Mouse (Mus musculus) layer of hippocampus, postnatal 25 days (tissue): ENCODE data around the gene Fis1. TPM values are rescaled to one million over a fixed set of nuclear protein-coding genes. Genes with fewer than 3 reads are reported as not detected.
"Not testable (repeated sequence)": the region's sequence is repeated elsewhere in the genome, so short reads cannot be mapped to it uniquely, and the experiment has no call there.

Source experiments
- DNase-seq, 2 experiments: peaks; one replicate each; pipeline ENCODE4 v3.0.0; 2022; ENCODE audit warnings: mixed read lengths in 2 of 2, low spot score in 1 of 2; ENCODE audit errors: extremely low spot score in 1 of 2
- total RNA-seq, 2 experiments: library from RNA; stranded (reverse); gene quantifications; 2 replicates each; pipeline ENCODE4 v1.2.3; 2021

Gene Fis1
- total RNA-seq, 2 experiments from 2014 or later: 226 to 262 TPM

GRCm38 (mm10) chr5:136940029-136940428 is 13.0 kb upstream of the Fis1 start:
- DNase-seq: not testable (repeated sequence)

DNA sequence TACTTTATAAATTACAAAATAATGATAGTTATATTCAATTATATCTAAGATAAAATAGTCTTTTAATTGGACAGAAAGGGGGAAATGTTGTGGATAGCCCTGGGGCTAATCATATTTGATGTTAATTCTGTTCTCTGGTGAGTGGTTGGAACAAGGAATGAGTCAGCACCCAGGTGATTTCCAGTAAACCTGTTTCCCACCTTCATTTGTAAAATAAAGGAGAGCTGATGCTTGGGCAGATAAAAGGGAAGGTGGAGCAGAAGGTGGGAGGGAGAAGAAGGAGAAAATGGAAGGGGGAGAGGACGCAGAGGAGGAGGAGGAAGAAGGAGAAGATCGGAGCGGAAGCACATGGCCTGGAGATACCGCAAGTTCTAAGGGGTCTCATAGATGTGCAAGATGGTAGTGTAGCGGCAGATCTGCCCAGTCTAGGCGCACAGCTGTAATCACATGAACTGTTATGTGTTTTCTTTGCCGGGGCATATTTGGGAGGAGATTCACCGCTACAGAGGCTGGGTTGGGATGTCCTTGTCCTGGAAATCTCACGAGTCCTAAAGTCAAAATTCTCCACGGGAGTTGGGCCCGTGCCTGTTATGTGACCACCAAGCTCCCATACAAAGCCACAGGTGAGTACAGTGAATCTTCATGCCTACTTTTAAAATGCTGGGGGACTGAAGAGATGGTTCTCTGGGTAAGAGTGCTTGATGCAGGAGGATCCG is 12.1 kb upstream of the Fis1 start:
- DNase-seq: no peak

- no peak for DNase-seq
These were observed 10.3 kb upstream of the Fis1 start for GRCm38 (mm10) chr5:136942781-136943180.

DNA sequence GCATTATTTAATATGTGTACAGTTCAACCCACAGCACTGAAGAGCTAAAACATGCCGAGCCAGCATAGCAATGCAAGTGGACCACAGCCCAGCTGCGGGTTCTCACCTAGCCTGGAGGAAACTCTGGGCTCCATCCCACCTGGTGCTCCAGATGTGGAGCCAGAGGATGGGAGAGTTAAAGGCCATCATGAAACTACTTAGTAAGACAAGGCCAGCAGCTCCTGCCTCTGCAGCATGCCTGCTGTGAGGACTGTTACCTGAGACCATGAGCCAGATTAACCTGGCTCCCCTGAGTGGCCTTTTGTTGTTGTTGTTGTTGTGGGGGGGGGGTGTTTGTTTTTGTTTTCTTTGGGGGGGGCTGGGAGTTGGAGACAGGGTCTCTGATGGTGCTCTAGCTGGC is 9.7 kb upstream of the Fis1 start:
- DNase-seq: no peak

- no peak for DNase-seq
These were observed 8.0 kb upstream of the Fis1 start for GRCm38 (mm10) chr5:136945084-136945483.

- no peak for DNase-seq
These were observed 5.2 kb upstream of the Fis1 start for GRCm38 (mm10) chr5:136947874-136948273.

DNA sequence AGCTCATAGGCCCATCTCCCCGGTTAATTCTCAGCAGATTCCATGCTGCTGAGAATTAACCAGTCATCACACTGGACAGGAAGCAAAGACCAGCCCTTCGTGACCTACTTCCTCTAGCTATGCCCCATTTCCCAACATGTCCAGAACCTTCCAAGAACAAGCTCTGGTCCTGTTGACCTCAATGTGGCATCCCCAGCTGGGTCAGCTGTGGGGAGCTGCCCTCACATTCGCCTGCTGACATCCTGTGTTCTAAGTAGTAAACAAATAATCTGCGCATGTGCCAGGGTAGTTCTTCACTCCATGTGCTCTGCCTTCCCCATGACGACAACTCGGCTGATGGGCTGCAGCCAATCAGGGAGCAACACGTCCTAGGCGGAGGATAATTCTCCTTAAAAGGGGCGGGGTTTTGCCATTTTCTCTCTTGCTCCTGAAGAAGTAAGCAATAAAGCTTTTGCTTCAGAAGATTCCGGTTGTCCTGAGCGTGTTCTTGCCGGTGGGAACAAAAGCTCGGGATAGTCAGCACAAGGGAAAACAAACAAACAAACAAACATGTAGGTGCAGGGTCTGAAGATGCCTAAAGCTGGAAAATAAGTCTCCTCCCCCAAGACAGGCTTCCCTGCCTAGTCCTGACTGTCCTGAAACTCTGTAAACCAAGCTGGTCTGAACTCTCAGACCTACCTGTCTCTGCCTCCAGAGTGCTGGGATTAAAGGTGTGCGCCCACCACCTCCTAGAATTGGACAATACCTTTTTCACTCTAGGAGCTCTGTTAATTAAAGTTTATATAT is 3.3 kb upstream of the Fis1 start:
- DNase-seq: not testable (repeated sequence)

- DNase-seq: no peak
These were observed 2.6 kb upstream of the Fis1 start for GRCm38 (mm10) chr5:136950521-136950920.

DNA sequence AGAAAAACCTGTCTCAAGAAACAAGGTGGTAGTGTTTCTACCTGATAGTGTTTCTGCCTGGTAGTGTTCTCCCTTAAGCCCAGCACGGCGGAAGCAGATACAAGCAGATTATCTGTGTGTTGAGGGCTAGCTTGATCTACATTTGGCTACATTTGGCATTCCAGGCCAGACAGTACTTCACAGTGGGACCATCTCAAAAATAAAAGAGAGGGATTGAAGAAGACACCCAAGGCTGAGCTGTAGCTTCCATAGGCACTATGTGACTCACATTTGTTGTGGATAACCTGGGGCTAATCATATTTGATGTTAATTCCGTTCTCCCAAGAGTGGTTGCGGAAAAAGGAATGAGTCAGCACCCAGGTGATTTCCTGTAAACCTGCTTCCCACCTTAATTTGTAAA is 922 bp upstream of the Fis1 start:
- DNase-seq: no peak

DNA sequence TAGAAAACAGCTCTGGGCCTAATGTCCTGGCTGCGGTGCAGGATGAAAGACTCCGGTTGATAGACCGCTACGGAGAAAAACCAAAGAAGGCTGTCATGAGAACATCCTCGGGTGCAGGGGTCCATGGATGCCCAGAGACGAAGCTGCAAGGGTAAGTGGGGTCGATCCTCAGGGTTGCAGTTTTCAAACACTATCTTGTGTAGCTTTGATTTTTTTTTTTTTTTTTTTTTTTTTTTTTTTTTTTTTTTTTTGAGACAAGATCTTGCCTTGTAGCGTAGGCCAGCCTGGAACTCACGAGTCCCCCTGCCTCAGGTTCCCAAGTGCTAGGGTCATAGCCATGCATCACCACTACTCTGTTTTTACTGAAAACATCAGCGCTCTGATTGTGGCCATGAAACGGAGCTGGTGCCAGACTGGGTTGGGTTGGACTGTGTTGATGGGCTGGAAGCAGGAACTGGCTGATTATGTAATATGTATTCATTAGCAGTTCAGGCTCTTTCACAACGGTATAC is 421 bp downstream of the Fis1 start:
- DNase-seq: peak in 1 of 2 experiments; percentile 39

- no peak for DNase-seq
These were observed 2.5 kb downstream of the Fis1 start for GRCm38 (mm10) chr5:136955622-136956021.

- DNase-seq: no peak
These were observed 4.2 kb downstream of the Fis1 start for GRCm38 (mm10) chr5:136957250-136957649.

DNA sequence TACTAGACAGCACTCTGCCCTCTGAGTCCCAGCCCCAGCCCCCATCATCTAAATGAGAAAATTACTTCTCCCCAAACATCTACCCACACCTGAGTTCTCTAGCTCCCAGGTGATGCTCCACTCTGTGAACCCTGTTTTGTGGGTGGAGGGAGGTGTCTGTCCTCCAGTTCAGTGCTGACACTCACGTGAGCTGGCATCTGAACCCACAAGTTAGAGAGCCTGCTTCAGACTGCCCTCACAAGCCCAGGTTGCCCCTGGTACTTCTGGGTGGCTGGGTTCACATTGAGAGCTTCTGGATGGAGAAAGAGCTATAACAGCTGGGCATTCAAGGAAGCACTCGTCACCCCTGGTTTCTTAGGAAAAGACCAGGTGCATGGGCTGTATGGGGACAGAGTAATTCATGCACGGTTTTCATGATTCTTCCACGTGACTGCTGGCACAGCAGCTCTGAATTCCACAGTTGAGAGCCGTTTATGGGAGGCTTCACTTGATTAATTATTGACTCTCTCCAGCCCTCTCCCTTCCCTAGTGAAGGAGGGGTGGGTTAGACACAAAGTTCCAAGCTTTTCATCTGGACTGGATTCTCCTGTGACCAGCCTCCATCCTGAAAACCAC is 6.0 kb downstream of the Fis1 start:
- DNase-seq: no peak

DNA sequence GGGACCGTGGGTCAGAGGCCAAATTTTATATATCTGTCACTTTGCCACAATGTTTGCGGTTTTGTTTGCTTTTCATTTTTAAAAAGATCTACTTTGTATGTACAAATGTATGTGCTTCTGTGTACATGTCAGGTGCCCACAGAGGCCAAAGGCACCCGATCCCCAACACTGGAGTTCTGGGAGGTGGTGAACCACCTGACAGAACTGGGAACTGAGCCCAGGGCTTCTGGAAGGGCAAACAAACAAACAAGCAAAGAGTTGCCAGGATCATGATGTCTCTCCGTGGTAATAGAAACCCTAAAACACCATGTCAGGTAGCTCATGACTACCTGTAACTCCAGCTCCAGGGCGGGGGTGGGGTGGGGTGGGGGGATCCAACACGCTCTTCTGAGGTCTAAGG is 7.0 kb downstream of the Fis1 start:
- no peak for DNase-seq

DNA sequence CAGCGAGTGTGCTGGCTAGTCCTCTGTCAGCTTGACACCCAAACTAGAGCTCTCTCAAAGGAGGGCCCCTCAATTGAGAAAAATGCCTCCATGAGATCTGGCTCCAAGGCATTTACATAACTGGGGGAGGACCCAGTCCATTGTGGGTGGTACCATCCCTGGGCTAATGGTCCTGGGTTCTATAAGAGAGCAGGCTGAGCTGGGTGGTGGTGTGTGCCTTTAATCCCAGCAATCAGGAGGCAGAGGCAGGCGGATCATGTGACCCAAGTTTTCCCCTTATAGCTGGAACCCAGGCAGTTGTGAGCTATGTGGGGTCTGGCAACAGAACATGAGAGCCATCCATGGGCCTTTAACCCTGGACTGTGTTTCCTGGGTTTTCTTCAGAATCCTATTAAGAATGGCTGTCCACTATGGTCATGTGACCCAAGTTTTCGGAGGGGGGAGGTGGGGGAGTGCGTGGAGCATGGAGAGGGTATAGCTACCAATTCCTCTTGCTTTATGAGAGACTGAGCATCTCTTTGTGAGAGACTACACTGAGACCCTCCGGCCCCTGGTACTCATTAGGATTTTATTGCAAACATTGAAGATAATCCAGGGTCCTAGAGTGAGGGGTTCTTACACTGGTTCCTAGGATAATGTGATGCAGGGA is 8.4 kb downstream of the Fis1 start:
- DNase-seq: no peak

GRCm38 (mm10) chr5:136961983-136962461 is 8.9 kb downstream of the Fis1 start:
- peak; percentile 72 to 92 for DNase-seq

- DNase-seq: peak; percentile 64 to 79
These were observed 9.4 kb downstream of the Fis1 start for GRCm38 (mm10) chr5:136962501-136962900.

- no peak for DNase-seq
These were observed 10.0 kb downstream of the Fis1 start for GRCm38 (mm10) chr5:136962966-136963540.

- no peak for DNase-seq
These were observed 12.1 kb downstream of the Fis1 start for GRCm38 (mm10) chr5:136965210-136965609.

- DNase-seq: no peak
These were observed 12.6 kb downstream of the Fis1 start for GRCm38 (mm10) chr5:136965686-136966085.
